Mouse (Mus musculus): ENCODE data around the gene Rnf225.

- TF ChIP-seq CTCF (IDR thresholded peaks at IDR 0.05; ENCODE audit: low read depth): no peak
- no peak for TF ChIP-seq EP300 (IDR thresholded peaks at IDR 0.05; ENCODE audit: low read depth)
Measured at GRCm38 (mm10) chr7:12970906-12971305, 43.7 kb downstream of the Rnf225 start.
